Mouse (Mus musculus): Measurements from ENCODE around the gene Frmd4a.
"Not testable (repeated sequence)": the region's sequence is repeated elsewhere in the genome, so short reads cannot be mapped to it uniquely, and the experiment has no call there.

The Frmd4a gene

DNA sequence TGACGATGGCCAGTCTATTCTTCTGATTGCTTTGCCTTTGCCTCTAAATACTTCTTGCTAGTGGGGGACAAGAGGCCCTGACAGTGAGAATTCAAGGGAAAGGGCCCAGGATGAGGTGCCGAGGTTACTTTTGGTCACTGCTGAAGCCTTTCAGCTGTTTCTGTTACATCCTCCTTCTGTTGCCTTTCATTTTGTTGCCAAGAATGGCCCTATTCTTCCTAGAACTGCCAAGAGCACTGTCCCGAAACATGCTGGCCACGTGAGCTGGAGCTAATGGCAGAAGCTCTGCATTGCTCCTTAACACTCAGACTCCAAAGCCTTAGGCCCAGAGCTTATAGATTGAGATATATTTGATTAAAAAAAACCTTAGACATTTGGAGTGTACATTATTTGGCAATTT lies 178.5 kb downstream of the Frmd4a start:
- DNase-seq (ENCODE audit: low read depth, low spot score): no peak

DNA sequence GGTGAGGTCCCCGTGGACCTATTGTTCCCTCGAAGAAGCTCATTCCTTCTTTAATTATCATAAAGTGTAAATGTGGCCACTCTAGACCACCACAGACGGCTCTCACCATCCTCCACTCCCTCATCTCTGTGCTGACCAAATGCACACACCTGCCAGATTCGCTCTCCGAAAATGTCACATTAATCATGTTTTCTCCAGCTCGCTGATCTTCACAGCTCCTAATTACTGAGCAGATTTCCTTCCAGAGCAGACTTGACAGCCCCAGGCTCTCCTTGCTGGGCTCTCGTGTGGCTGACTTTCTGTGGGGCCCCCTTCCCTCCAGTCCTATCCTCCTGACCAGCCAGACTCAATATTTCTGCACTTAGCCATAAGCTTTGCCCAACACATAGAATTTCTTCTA lies 191.7 kb downstream of the Frmd4a start:
- DNase-seq (ENCODE audit: low read depth, low spot score): no peak

DNA sequence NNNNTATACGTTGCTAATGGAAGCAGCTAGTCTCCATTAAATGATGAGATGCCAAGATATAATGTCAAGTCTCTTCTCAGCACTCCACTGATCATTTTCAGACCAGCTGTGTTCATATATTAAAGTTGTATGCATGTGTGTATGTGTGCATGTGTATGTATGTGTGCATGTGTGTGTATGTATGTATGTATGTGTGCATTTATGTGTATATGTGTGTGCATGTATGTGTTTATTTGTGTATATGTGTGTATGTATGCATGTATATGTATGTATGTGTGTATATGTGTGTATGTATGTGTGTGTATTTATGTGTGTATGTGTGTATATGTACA lies 204.9 kb downstream of the Frmd4a start:
- DNase-seq (ENCODE audit: low read depth, low spot score): no peak

DNA sequence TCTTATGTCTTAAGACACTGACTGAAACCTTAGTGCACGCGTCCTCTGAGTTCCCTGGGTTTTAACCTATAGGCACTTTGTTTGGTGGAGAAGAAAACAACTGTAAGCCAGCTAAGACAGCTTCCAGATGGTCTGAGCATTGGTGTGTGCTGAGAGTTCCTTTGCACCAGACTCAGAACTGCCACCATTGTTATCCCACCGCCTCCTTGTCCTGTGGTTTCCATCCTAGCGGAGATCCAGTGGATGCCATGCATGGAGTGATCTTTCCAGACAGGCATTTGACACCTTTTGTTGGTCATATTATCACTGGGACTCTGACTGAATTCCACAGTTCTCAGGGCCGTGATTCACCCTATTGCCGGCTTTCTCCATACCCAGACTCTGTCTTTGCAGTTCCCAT lies 205.8 kb downstream of the Frmd4a start:
- no peak for DNase-seq (ENCODE audit: low read depth, low spot score)

DNA sequence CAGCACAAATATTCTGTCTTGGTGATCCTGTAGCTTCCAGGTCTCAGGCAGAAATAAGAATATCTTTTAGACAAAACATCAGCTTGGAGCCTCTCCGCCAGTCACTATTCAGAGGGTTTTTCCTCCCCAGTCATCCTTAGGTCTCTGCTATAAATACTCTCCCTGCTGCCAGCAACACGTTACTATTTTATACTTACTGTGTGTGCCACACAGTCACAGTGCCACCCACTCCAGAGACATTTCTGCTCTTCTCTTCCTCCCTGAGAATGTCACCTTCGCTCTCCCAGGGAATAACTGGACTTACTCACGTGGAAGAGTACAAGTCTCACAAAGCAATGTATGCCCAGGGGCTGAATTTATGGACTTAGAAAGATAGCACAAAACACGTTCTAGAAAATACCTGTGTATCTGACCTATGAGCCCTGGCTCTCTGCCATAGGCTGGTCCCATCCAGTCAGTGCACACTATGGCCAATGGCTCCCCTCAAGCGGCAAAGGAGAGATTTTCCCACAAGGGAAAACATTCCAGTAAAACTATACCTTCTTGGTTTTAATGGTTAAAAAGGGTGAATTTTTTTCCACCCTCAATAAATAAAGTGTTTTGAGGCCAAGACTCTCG lies 209.5 kb downstream of the Frmd4a start:
- DNase-seq (ENCODE audit: low read depth, low spot score): no peak

DNA sequence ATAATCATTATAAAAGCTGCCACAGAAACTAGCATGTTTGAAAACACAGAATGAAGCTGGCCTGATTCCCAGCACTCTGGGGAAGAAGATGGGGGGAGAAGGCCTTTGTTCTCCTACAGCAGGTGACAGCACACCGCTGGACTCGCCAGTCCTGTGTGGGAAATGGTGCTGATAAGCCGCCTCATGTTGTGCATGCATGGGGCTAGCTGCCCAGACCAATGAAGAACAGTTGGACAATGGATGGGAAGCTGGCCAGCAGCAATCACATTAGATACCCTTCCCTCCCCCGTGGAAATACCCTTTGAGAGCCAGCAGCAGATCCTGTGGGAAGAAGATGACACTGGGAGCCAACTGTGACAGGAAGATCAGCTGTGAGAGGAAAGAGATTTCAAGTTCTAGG lies 210.0 kb downstream of the Frmd4a start:
- DNase-seq (ENCODE audit: low read depth, low spot score): no peak

DNA sequence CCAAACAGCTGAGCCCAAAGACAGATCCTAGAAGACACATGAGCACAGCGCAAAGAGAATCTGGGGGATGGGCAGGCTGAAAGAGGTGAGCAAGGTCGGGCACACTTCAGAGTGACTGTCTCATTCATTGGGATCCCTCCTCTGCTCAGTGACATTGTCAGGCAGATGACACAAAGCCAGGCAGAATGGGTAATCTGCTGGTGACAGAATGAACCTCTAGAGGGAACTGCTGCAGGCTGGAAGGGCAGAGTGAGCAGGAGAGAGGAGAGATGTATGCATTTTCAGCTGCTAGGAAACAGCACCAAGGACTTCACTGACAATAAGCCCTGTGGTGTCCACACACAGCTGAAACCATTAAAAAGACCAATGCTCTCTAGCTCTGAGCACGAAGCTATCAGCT lies 211.0 kb downstream of the Frmd4a start:
- DNase-seq (ENCODE audit: low read depth, low spot score): peak; percentile 29

DNA sequence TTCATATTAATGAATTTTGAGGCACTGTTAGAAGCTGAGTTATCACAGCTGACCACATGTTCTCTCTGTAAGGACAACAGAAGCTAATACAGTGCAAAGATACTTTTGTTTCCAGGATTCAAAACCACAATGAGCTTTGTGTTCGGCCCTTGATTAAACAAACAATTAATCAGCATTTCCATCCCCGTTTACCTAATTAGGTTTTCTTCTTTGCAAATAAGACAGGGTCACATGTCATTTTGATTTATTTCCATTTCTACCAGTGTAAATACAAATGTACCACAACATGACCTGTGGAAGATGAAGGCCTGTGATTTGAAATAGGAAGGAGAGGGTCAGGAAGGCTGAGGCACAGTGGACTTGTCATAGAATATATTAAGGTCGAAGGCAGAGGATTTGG lies 214.8 kb downstream of the Frmd4a start:
- DNase-seq (ENCODE audit: low read depth, low spot score): no peak

DNA sequence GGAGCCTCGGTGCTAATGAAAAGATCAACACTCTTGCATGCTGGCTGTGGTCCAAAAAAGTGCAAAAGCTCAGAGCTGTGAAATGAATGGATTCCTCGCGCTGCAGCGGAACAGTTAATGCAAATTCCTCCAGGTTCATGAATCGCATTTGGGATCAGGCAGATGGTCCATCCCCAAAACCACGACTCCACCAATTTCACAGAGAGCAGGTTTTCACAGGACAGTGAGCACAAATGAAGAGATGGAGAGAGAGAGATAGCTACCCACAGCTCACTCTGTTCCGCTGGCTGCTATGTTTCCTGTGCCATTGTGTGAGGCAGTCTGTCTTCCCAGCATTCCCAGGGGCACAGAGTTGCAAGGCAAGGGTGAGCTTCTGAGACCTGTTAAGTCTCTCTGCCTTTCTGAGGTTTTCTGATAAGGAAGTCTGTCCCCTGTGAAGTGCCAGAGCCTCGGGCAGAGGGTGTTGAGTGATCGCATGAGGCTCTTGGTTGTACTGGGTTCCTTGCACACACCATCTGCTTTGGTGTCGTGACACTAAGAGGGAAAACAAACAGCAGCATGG lies 215.3 kb downstream of the Frmd4a start:
- DNase-seq (ENCODE audit: low read depth, low spot score): no peak

DNA sequence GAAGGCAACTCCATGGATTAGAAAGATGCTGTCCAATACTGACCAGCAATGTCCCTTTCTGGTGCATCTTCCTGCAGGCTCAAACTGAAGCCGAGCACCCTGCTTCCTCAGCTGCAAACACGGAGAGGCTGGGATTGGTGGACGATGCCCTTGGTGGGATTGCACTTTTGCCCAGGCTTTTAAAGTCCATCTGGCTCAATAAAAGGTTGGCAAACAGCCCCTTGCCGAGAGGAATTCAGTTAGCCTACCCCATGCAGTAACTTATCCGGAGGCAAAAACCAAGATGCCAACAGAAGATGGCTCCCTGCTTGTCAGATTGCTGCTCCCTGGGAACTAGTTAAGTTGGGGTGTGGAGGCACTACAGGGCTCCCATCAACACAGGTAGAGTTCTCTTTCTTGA lies 220.2 kb downstream of the Frmd4a start:
- DNase-seq (ENCODE audit: low read depth, low spot score): no peak

DNA sequence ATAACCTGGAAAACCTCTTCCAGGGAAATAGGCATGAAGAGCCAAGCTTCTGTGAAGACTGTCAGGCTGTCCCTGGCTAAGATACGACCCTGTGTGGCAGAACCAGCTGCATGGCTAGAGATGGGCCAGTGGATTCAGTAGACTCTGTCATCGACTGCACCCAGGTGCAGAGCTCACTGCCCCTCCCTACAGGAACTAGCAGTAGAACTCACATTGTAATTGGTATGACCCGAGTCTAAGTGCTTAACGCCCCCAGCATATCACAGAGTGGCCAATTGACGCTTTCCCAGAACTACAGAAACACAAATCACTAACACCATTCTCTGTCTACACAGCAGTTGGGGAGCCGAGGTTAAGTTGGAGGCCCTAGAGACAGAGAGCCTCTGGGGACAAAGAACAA lies 232.2 kb downstream of the Frmd4a start:
- DNase-seq (ENCODE audit: low read depth, low spot score): peak; percentile 27

DNA sequence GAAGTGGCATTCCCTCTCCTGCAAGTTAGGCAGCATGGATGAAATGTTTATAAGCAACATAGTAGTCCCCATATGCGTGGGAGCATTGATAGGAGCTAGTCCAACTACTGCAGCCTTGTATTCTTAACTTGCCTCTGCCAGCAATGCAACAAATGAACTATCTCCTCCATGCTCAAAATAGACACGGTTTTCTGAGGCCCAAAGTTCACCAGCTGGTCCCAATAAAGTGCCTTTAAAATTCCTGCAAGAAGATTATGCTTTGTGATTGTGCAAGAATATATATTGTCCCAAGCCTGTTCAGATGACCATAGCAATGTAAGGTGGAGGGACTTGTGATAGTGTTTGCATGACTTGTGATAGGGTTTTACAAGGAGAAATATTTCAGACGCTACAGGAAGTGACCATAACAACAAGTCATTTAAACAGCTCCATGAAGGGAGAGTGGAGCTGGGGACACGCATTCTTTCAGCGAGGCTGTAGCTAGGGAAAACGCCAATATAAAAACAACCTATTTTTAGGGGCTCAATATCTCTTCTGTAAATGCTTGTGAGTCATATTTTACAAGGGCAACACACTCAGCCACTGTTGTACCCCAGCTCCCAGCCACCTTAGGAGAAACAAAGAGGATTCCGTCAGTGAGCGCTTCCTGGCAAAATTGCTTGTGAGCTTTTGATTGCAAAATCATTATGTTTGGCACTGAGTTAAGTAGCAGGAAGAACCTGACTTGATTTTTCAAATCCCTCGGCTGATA lies 235.2 kb downstream of the Frmd4a start:
- no peak for DNase-seq (ENCODE audit: low read depth, low spot score)

DNA sequence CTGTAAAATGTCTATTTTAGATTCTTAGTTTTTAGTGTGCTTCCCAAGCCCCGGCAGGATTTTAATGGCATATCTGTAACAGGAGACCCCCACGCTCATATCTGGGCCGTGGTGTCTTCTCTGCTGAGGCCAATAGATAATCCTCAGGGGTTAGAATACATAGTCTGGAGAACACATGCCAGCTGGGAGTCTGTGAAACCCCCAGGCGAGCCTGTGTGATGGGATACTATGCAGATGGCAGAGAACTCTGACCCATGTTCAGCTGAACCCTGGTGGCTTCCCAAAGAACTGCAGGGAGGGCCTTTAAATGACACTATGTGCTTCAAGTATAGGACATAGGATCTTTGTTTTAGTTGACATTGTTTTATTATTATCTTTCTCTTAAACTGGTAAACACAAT lies 235.8 kb downstream of the Frmd4a start:
- DNase-seq (ENCODE audit: low read depth, low spot score): peak; percentile 41

DNA sequence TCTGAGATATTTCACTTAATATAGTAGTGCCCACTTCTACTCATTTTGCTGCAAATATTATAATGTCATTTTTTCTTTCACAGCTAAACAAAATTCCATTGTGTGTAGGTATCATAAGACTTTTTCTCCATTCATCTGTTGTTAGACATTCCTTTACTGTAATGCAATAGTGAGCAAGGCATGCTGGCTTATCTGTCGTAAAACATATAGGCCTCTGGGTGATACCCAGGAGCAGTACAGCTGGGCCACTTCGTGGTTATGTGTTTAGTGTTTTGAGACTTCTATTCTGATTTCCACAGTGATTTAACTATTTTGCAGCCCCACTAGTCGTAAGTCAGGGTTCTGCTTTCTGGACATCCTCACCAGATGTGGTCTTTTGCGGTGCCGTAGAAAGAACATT lies 236.6 kb downstream of the Frmd4a start:
- no peak for DNase-seq (ENCODE audit: low read depth, low spot score)

DNA sequence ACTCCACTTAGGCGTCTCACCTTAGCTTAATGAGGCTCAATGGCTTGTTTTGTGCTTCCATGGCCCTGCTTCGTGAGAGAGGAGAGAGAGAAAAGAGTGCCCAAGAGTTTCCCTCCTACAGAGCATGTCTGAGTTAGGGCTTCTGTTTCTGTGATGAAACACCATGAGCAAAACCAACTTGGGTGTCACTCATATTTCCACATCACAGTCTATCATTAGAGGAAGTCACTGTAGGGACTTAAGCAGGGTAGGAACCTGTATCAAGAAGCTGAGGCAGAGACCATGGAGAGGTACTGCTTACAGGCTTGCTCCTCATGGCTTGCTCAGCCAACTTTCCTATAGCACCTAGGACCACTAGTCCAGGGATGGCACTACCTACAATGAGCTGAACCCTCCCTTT lies 238.7 kb downstream of the Frmd4a start:
- DNase-seq (ENCODE audit: low read depth, low spot score): no peak

DNA sequence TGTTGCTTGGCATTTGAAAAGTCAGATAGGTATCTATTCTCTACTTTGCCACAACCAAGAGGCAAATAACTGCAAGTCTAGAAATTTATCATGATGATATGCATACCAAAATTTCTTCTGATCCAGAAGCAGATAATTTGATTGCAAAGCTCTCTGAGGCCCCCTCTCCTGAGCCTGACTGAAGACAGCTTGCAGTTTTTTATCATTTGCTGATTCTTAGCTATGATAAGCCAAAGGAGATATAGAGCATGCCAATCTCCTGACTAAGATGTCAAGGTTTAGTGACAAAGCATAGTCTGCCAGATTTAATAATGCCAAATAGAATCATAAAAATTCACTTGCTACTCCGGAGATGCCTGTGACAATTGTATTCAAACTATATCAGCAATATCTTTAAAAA lies 240.1 kb downstream of the Frmd4a start:
- DNase-seq (ENCODE audit: low read depth, low spot score): no peak

DNA sequence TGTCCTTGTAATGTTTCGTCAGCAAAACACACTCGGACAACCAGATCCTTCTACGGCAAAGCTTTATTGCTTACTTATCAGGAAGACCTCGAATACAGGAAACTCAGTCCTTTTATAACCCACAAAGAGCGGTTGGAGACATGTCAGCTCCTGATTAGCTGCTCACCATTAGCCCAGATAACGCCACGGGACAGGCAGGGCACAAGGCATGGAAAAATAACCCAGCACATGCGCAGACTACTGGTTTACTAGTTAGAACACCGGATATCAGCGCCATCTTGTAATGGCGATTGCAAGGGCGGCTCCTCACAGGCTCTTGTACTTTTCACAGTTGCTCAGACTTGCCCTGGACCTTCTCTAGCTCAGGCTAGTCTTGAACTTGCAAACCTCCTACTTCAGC lies 241.3 kb downstream of the Frmd4a start:
- not testable (repeated sequence) for DNase-seq (ENCODE audit: low read depth, low spot score)

DNA sequence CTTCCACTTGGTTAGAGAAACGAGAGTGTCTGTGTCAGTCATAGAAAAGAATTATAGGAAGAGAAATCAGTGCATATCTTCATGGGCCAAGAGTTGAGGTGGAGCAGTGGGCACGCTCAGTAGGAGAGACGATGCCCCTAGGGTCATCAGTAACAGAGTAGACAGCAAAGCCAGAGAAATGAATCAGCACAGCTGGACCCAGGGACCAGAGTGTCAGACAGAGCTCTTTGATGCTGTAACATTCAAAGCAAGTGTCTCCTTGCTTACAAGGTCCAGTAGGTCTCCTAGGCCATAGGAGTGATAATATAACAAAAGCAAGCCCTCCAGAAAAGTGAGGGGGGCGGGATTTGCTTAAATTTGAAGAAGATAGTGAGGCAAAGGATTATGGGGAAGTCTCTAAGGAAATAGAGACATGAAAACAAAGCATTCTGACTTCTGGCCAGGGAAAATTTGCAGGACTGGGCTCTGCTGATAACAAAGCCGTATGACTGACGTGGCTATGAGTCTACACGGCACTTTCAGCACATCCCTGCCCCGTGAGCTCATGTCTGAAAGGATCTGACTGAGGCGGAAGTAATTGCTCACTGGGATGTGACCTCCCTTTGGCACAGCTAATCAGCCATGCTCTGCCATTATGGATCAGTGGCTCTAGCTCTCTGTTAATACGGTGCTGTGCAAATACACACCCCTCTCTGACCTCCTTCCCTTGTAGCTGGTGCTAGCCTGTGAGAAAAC lies 243.0 kb downstream of the Frmd4a start:
- DNase-seq (ENCODE audit: low read depth, low spot score): no peak

DNA sequence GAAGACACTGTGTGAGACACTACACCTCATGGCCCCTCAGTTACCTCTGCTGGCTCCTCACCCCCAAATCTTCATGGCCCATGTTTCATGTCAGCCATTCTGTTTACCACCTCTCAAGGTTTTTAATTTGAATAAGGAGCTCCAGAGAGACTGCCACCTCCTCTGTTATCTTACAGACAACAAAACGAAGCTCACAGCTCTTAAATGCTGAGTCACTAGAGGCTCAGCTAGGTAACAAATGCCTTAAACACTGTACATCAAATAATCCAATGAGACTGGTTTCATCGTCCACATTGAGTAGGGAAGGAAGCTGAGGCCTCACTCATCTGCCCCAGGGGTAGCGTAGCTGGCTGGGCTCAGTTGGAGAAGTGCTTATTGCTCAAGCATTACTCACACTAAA lies 245.2 kb downstream of the Frmd4a start:
- DNase-seq (ENCODE audit: low read depth, low spot score): no peak

DNA sequence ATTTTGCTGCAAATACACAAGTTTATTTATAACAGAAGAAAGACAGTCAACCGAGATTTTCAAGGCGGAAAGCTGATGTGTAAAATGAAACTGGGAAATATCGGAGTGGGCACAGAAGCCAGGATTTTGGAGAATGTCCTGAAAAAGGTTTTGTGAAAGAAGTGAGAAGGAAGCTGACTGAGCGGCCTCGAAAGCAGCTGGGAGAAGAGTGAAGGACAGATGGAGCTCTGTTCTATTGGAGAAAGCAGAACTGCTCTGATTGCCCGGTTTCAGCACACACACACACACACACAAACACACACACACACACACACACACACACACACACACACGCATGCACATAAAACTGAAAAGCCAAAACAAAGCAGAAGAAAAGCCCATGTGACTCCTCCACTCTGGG lies 249.9 kb downstream of the Frmd4a start:
- DNase-seq (ENCODE audit: low read depth, low spot score): no peak

DNA sequence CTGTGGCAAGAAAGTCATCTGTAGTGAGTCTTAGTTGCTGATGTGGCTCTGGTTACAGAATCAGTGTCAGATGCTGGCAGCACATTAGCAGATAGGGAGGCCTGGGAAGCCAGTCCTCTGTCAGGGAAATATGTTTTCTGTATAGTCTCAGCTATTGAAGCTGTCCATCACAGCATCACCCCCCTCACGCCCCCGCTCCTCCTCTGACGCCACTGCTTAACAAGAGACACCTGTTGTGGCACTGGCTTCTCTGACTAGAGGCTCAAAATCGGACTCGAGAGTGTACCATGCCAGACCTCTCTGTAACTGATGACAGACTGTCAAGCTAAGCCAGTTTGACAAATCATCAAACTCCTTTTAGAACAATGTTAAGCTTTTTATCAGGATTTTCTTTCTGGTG lies 265.3 kb downstream of the Frmd4a start:
- no peak for DNase-seq (ENCODE audit: low read depth, low spot score)

DNA sequence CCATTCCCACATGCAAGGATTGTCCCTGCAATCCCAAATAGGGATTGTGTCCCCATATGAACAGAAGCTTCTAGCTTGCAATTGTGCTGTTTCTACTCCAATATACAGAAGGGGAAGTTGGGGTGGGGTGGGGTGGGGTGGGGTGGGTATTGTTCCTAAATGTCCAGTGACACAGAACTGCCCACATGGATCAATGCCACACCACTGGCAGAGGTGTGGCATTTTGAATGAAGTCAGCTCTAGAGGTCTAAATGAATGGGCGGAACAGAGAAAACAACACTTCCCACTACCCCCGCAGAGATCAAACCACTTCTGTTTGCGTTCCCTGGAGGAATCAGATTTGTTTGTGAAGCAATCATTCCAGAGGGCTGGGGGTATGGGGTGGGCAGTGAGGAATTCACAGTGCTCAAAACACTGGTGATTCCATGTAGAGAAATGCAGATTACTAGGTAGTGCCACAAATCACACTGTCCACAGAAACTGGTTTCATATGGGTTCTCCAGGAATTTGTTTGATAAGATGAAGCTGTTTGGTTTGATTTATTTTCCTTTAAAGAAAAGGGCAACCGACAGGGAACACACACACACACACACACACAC lies 268.3 kb downstream of the Frmd4a start:
- no peak for DNase-seq (ENCODE audit: low read depth, low spot score)

Data from ZHBTc4 (cell line).